In genomic region chr9:41940311-41940853, GRCm38 (mm10) we compare ENCODE assay signal across 18 mouse cellular contexts.
A peak's percentile ranks its signal among the peaks of the same experiment; 100 is the strongest.
DNase-seq lines count a peak whose midpoint lies in the region; ATAC-seq lines count a peak whose summit lies in the region.
"Had no signal": no experiment of that assay in that cellular context is flagged by ENCODE, and none has a peak within 500 bp of the region (broad histone marks: within the 10 kb centered on the region; RNA-seq: fewer than 3 reads in every experiment).

No protein-coding gene starts in this region.

- no peaks in the 10 kb centered on the region; the same call in 1 of the 2 replicates for H3K27me3 ChIP-seq in heart, embryonic 10.5 days (ENCODE audit: insufficient read depth, poor library complexity, severe bottlenecking)
- no peaks in the 10 kb centered on the region for H3K27me3 ChIP-seq in embryonic facial prominence, embryonic 14.5 days (replicated peaks; ENCODE audit: control insufficient read depth, insufficient read depth, low read length)
- no peaks in the 10 kb centered on the region for H3K27me3 ChIP-seq in limb, embryonic 13.5 days
- H3K27me3 ChIP-seq: Patski had no signal

- peaks cover 22% of the 10 kb centered on the region for H3K4me1 ChIP-seq in heart, embryonic 10.5 days
- H3K4me1 ChIP-seq in embryonic facial prominence, embryonic 14.5 days (ENCODE audit: control insufficient read depth, insufficient read depth, low read length), result peaks cover 48% of the 10 kb centered on the region
- H3K4me1 ChIP-seq in limb, embryonic 13.5 days, result peaks cover 59% of the 10 kb centered on the region
- H3K4me1 ChIP-seq: liver, embryonic 12.5 days had no signal

- no peak overlapping the region for H3K4me2 ChIP-seq in embryonic facial prominence, embryonic 14.5 days (ENCODE audit: low read depth, low read length)
- H3K4me2 ChIP-seq in limb, embryonic 13.5 days (replicated peaks), result no peak overlapping the region
- H3K4me2 ChIP-seq: liver, embryonic 12.5 days; lung, embryonic 14.5 days had no signal

- H3K36me3 ChIP-seq in heart, embryonic 10.5 days, result no peaks in the 10 kb centered on the region
- H3K36me3 ChIP-seq in embryonic facial prominence, embryonic 14.5 days (ENCODE audit: control insufficient read depth, insufficient read depth, low read length), result no peaks in the 10 kb centered on the region
- H3K36me3 ChIP-seq in limb, embryonic 13.5 days, result no peaks in the 10 kb centered on the region
- H3K36me3 ChIP-seq: liver, embryonic 12.5 days had no signal

- ATAC-seq in embryonic facial prominence, embryonic 14.5 days (ENCODE audit: low read depth), result no peak
- no peak for ATAC-seq in limb, embryonic 13.5 days (ENCODE audit: low FRiP score, low read depth)
- ATAC-seq: liver, embryonic 12.5 days; midbrain, embryonic 16.5 days; Patski had no signal

- H3K4me3 ChIP-seq in heart, embryonic 10.5 days, result no peak overlapping the region
- no peak overlapping the region for H3K4me3 ChIP-seq in embryonic facial prominence, embryonic 14.5 days (ENCODE audit: low read depth, low read length)
- H3K4me3 ChIP-seq in limb, embryonic 13.5 days, result no peak overlapping the region
- H3K4me3 ChIP-seq: liver, embryonic 12.5 days had no signal

- 0 out of 2 replicates have a peak overlapping the region, but pooled peaks have one; percentile 1 for H3K27ac ChIP-seq in heart, embryonic 10.5 days
- no peak overlapping the region; the same call in 1 of the 2 replicates for H3K27ac ChIP-seq in embryonic facial prominence, embryonic 14.5 days (replicated peaks; ENCODE audit: low read depth, low read length)
- H3K27ac ChIP-seq in limb, embryonic 13.5 days, result 0 out of 2 replicates have a peak overlapping the region, but pooled peaks have one; percentile 39
- H3K27ac ChIP-seq: liver, embryonic 12.5 days; stomach, postnatal 0 days had no signal

- DNase-seq in heart, embryonic 10.5 days (ENCODE audit: low spot score), result no peak
- no peak for DNase-seq in heart, adult 9 months (ENCODE audit: low spot score in 2 of 2)
- DNase-seq in kidney, postnatal 10 days, result peak; percentile 15
- DNase-seq in kidney, adult 9 months, result no peak
- DNase-seq in embryonic facial prominence, embryonic 14.5 days (ENCODE audit: low spot score), result peak; percentile 65
- no peak for DNase-seq in spleen, adult 12 weeks (ENCODE audit: low spot score)
- DNase-seq in layer of hippocampus, postnatal 14 days (ENCODE audit: low spot score in 2 of 2), result no peak
- DNase-seq: adrenal gland, postnatal 10 days; cerebellum, adult 11 months; kidney, adult 11 months; kidney, postnatal 36 days; lung, embryonic 14.5 days; lung, postnatal 4 days had no signal

- WGBS in heart, embryonic 10.5 days, result 72% methylated on average over 10 of the region's 10 CpGs
- 68% methylated on average over 10 of the region's 10 CpGs for WGBS in embryonic facial prominence, embryonic 14.5 days
- 69% methylated on average over 10 of the region's 10 CpGs for WGBS in limb, embryonic 13.5 days

- no peak overlapping the region for H3K9ac ChIP-seq in embryonic facial prominence, embryonic 14.5 days (ENCODE audit: low read depth, low read length)
- no peak overlapping the region for H3K9ac ChIP-seq in limb, embryonic 13.5 days
- H3K9ac ChIP-seq: liver, embryonic 12.5 days; lung, embryonic 14.5 days had no signal

- no peaks in the 10 kb centered on the region for H3K9me3 ChIP-seq in heart, embryonic 10.5 days
- H3K9me3 ChIP-seq in embryonic facial prominence, embryonic 14.5 days (ENCODE audit: control insufficient read depth, low read length), result no peaks in the 10 kb centered on the region
- no peaks in the 10 kb centered on the region for H3K9me3 ChIP-seq in limb, embryonic 13.5 days
- H3K9me3 ChIP-seq: liver, embryonic 12.5 days had no signal

Comparison
In these comparisons a context has a peak if more than half of its experiments do, and no peak if none do; other contexts are left out.
1. DNase-seq: peak in kidney, postnatal 10 days (single experiment) and embryonic facial prominence, embryonic 14.5 days (single experiment); none in heart, embryonic 10.5 days (single experiment), heart, adult 9 months (0 of 2), kidney, adult 9 months (single experiment), spleen, adult 12 weeks (single experiment) and layer of hippocampus, postnatal 14 days (0 of 2).